Mouse (Mus musculus) macrophage (primary cell): ENCODE data around the gene Rdh1. TPM values are rescaled to one million over a fixed set of nuclear protein-coding genes. Genes with fewer than 3 reads are reported as not detected.
"Not testable (repeated sequence)": the region's sequence is repeated elsewhere in the genome, so short reads cannot be mapped to it uniquely, and the experiment has no call there.

Experiments
- H3K27ac ChIP-seq: fragments of 350-480 bp; formaldehyde crosslinking; 2 replicates; pipeline ENCODE4 v1.9.0; 2021
- H3K36me3 ChIP-seq: fragments of 350-480 bp; formaldehyde crosslinking; 2 replicates; pipeline ENCODE4 v1.9.0; 2021; ENCODE audit errors: inconsistent target
- H3K4me3 ChIP-seq: fragments of 350-480 bp; formaldehyde crosslinking; 2 replicates; pipeline ENCODE4 v1.9.0; 2021; ENCODE audit errors: inconsistent target
- H3K79me2 ChIP-seq: fragments of 350-480 bp; formaldehyde crosslinking; 2 replicates; pipeline ENCODE4 v1.9.0; 2021; ENCODE audit errors: inconsistent target
- WGBS: methylation state at CpG from one replicate; pipeline ENCODE4 v1.1.7; 2026; ENCODE audit warnings: inconsistent platforms; ENCODE audit not compliant: missing documents; 5-methylcytosine and 5-hydroxymethylcytosine counted together
- polyA plus RNA-seq: library from polyadenylated mRNA; stranded (reverse); fragments of 250-400 nt; gene quantifications from 3 replicates; pipeline ENCODE4 v1.2.4, GENCODE M21; 2018; ENCODE audit warnings: inconsistent platforms

The Rdh1 gene
- polyA plus RNA-seq, 1 experiment from 2014 or later: 0.03 TPM

- 42% methylated on average over 13 of the region's 13 CpGs for WGBS
- no peak overlapping the region for H3K27ac ChIP-seq
- H3K79me2 ChIP-seq: peaks cover 31% of the 10 kb centered on the region; the same call in 1 of the 2 replicates
- H3K36me3 ChIP-seq: peaks cover 19% of the 10 kb centered on the region; the same call in 1 of the 2 replicates
- peak overlapping the region; percentile 40 for H3K4me3 ChIP-seq
These were observed 21.2 kb upstream of the Rdh1 start for GRCm38 (mm10) chr10:127738151-127738882.

- peaks cover 40% of the 10 kb centered on the region; the same call in 1 of the 2 replicates for H3K79me2 ChIP-seq
- H3K36me3 ChIP-seq: peaks cover 27% of the 10 kb centered on the region
- H3K27ac ChIP-seq: no peak within 1 kb of the TSS
- H3K4me3 ChIP-seq: peak within 1 kb of the TSS; percentile 54
- WGBS: under 1% methylated on average over 51 of the region's 61 CpGs
These were observed 20.3 kb upstream of the Rdh1 start, which contains the start of gene Zbtb39 for GRCm38 (mm10) chr10:127739083-127739660. Gene Zbtb39 (plus strand): TSS chr10:127739538.

DNA sequence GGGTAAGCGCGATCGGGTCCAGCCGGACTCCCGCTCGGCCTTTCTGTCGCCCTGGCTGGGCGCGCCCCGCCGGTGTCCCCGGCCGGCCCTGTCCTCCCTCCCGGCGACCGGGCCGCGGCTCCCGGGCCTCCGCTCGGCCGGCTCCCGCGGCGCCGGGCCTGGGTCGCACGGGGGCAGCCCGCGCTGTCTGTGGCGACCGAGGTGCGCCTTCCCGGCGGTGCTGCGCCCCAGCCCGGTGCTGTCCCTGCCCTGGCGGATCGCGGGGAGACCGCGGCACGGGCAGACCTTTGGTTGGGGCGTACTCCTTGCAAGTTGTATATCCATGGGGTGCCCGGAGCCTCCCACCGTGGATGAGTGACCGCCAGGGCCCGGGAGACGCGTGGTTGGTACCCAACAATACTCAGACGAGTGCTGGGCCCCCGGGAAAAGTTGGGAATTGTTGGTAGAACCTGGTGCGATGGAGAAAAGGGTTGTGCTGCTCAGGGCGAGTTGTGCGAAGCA is 19.8 kb upstream of the Rdh1 start:
- H3K36me3 ChIP-seq: peaks cover 33% of the 10 kb centered on the region
- no peak overlapping the region for H3K27ac ChIP-seq
- peak overlapping the region; percentile 54 for H3K4me3 ChIP-seq
- peaks cover 42% of the 10 kb centered on the region; the same call in 1 of the 2 replicates for H3K79me2 ChIP-seq
- WGBS: under 1% methylated on average over 46 of the region's 55 CpGs

DNA sequence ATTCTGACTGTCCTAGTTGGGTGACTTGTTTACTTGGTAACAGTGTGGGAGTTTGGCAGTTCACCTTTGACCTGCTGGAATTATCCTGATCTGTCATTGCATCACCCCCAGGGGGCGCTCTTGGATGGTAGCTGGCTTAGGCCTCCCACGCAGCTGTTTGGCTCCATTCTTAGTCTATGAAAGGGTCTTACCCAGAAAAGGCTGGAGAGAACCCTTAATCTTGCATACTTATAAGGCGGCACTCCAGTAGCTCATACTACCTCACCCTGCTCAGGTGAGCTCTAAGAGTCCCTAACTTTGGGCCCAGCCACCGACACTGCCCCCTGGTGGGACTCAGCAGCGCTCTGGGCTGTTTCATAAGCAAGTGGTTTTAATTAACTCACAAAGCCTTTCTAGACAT is 14.9 kb upstream of the Rdh1 start:
- Histone ChIP-seq H3K4me3 (no peak overlapping the region), H3K36me3 (peaks cover 40% of the 10 kb centered on the region), H3K27ac (no peak overlapping the region), H3K79me2 (peaks cover 42% of the 10 kb centered on the region; the same call in 1 of the 2 replicates)
- WGBS: 92% methylated on average over 5 of the region's 5 CpGs

DNA sequence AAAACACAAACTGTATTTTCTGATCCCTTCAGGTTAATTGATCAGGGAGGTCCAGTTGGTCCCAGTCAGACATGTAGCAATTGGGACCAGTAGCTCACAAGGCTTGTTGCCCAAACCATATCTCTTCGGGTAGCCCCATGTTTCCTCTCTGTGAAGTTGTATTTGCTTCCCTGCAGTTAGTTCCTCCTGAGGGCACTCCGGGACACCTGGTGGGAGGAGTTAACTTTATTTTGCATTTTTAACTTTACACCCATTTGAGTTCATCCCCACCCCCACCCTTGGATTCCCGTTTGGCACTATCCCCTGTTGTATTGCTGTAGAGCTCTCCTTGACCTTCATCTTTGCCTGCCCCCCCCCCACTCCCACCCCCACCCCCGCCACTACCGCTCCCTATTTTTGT is 13.6 kb upstream of the Rdh1 start:
- Histone ChIP-seq H3K79me2 (peaks cover 32% of the 10 kb centered on the region; the same call in 1 of the 2 replicates), H3K4me3 (no peak overlapping the region), H3K27ac (no peak overlapping the region), H3K36me3 (peaks cover 40% of the 10 kb centered on the region)
- WGBS: 52% methylated on average over 4 of the region's 5 CpGs

GRCm38 (mm10) chr10:127747254-127747653 is 12.3 kb upstream of the Rdh1 start:
- Histone ChIP-seq H3K36me3 (peaks cover 32% of the 10 kb centered on the region), H3K79me2 (peaks cover 20% of the 10 kb centered on the region; the same call in 1 of the 2 replicates), H3K4me3 (no peak overlapping the region), H3K27ac (no peak overlapping the region)
- 93% methylated on average over 8 of the region's 8 CpGs for WGBS

DNA sequence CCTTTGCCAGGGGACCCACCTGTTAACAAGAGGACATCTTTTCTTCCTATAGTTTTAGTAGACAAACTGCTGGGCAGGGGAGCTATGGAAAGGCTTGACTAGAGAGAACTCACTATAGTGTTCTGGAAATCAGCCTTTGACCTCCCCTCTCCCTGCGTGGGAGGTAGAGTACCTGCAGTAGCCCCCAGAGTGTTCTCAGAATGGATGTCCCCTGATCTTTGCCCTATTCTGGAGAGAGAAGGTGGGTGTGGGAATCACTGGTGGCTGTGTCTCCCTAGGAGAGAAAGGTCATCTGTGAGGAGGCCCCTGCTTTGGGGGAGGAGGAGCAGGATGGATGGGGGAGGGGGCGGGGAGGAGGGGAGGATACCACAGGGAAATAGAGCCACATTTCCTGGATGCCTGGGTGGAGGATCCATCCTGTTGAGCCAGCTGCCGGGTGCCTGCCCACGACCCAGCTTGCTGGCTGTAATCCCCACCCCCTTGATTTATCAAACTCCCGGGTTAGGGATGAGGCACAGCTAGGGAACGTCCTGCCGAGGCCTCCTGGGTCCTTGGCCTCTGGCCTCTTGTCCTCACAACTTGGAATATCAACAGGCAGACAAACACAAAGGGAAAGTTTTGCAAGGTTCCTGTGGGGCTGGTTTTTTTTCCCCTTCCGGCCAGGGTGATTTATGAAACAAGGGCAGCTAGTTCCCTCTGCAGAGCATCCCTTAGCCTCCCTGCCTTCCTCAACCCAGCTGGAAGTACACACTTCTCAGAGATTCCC is 10.5 kb upstream of the Rdh1 start:
- Histone ChIP-seq H3K79me2 (peaks cover 3% of the 10 kb centered on the region; the same call in 1 of the 2 replicates), H3K4me3 (no peak overlapping the region), H3K36me3 (peaks cover 14% of the 10 kb centered on the region; the same call in 1 of the 2 replicates), H3K27ac (no peak overlapping the region)
- 41% methylated on average over 8 of the region's 8 CpGs for WGBS

DNA sequence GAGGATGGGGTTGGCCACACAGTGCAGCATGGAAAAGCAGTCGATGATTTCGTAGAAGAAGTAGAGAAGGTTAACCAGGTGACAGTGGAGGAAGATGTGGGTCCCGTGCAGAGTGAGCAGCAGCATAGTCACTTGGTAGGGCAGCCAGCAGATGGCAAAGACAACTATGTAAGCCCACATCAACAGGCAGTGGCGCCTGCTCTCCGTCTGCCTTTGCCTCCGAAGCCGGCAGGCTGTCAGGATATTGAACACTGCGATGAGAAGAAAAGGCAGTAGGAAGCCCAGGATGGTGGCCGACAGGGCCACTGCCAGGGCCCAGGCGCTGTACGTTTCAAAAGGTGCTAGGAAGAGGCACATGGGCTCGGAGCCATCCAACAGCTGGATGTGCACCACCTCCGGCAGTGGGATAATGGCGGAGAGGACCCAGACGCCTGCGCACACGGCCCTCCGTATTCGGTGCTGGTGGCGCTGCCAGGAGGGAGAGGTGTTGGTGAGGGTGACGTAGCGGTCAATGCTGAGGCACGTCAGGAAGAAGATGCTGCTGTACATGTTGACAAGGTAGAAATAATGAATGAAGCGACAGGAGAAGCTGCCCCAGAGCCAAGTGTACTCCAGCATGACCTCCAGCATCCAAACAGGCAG is 9.3 kb upstream of the Rdh1 start:
- H3K4me3 ChIP-seq: no peak overlapping the region
- H3K79me2 ChIP-seq: no peaks in the 10 kb centered on the region
- 90% methylated on average over 24 of the region's 24 CpGs for WGBS
- no peak overlapping the region for H3K27ac ChIP-seq
- H3K36me3 ChIP-seq: 0 out of 2 replicates have a peak, but pooled peaks cover 6% of the 10 kb centered on the region

- H3K79me2 ChIP-seq: no peaks in the 10 kb centered on the region
- no peak within 1 kb of the TSS for H3K4me3 ChIP-seq
- H3K36me3 ChIP-seq: 0 out of 2 replicates have a peak, but pooled peaks cover 3% of the 10 kb centered on the region
- no peak within 1 kb of the TSS for H3K27ac ChIP-seq
- WGBS: 59% methylated on average over 8 of the region's 8 CpGs
These were observed 8.0 kb upstream of the Rdh1 start, which contains the start of gene Gpr182 for GRCm38 (mm10) chr10:127751548-127751947. Gene Gpr182 (minus strand): TSS chr10:127751732.

DNA sequence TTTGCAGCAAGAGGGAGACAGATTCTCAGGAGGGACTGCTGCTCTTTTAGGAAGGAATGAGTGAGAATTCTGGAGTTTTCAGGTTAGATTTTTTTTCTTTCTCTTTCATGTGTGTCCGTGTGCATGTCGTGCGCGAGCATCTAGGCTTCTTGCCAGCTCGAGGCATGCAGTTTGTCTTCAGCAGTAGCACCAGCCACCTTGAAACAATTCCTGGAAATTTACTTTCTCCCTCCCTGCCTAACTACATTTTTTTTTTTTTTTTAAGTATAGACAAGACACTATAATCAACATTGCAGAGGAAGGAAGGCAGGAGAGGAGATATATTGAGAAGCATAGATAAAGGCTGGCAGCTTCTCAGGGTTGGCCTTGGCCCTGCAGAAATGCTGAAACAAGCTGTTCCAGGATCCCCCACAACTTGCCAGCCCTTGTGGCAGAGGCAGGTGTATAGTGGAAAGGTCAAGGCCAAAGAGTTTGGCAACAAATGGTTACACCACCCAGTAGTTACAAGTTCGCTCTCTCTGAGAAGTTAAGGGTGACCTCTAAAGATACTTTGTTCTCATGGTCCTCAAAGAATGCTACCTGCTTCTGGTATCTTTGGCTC is 4.9 kb upstream of the Rdh1 start:
- 83% methylated on average over 6 of the region's 6 CpGs for WGBS
- H3K79me2 ChIP-seq: no peaks in the 10 kb centered on the region
- H3K4me3 ChIP-seq: no peak overlapping the region
- H3K36me3 ChIP-seq: no peaks in the 10 kb centered on the region
- no peak overlapping the region for H3K27ac ChIP-seq

DNA sequence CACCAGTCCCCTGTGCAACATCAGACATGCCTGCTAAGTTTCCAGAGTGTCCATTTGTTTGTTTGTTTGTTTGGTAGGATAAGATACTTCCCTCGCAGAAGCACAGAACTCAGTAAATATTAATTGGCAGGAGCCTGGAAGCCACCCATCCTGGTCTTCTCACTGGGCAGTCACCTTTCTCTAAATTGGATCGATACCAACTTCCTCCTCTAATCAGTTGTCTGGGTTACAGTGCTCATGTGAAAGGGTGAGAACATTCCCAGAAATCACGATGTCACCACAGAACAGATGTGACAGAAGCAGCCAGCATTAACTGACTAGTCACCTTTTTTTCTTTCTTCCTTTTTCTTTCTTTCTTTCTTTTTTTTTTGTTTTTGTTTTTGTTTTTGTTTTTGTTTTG is 4.3 kb upstream of the Rdh1 start:
- Histone ChIP-seq H3K79me2 (no peaks in the 10 kb centered on the region), H3K36me3 (no peaks in the 10 kb centered on the region), H3K4me3 (no peak overlapping the region), H3K27ac (no peak overlapping the region)
- 55% methylated on average over 3 of the region's 3 CpGs for WGBS

DNA sequence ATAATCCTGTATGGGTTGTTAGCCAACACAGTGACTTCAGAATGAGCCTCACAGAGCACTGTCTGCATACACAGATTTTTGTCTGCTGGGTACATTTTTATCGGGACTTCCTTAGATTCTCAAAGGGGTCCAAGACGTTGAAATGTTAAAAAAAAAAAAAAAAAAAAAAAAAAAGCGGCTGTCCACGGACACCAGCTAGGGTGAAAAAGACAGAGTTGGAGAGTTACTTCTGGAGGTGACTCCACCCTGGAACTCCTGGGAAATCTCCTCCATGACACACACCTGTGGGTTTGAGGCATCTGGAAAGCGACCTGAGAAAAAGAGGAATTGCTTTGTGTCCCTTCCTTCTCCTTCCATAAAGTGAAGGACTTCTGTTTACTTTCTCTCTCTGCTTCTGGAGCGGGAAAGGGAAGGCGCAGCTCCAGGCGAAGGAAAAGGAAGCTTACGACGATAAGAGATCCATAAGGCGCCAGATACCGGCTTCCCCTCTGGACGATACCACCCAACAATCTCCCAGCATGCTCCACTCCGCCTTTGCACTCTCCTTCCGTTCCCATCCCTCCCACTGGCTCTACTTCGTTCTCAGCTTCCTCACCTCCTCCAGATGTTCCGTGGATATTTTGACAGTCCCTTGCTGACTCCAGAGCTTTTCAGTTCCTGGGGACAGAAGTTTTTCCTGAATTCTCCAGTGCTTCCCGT is 3.6 kb upstream of the Rdh1 start:
- H3K36me3 ChIP-seq: no peaks in the 10 kb centered on the region
- WGBS: 49% methylated on average over 14 of the region's 18 CpGs

DNA sequence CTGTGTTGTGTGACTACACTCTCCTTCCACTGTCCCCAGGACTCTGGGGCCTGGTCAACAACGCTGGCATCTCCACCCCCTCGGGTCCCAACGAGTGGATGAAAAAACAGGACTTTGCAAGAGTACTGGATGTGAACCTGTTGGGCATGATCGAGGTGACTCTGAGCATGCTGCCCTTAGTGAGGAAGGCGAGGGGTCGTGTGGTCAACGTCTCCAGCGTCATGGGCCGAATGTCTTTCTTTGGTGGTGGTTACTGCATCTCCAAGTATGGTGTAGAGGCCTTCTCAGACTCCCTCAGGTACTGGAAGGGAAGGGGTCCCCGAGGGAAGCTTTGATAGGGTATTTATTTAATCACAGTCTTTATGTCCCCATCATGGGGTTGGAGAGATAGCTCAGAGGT is 3.4 kb downstream of the Rdh1 start:
- WGBS: 93% methylated on average over 10 of the region's 10 CpGs
- H3K79me2 ChIP-seq, H3K4me3 ChIP-seq, H3K36me3 ChIP-seq, H3K27ac ChIP-seq: not testable (repeated sequence)

More for the DNA sequence above, 3.6 kb upstream of the Rdh1 start:
- Histone ChIP-seq H3K27ac (no peak overlapping the region), H3K79me2 (no peaks in the 10 kb centered on the region), H3K4me3 (no peak overlapping the region)
